Mouse (Mus musculus) lung, adult 2 months (tissue): ENCODE measurements at regions not wholly inside any gene's neighbourhood (a gene's known extent, or its start where the extent isn't known, plus 50 kb on each side); places are given as distances from the start of the nearest gene placed in this dataset.

Source experiments
- CTCF ChIP-seq: fragments of 200-500 bp; IDR thresholded peaks from 2 replicates; pipeline ENCODE4 v1.5.1; 2011; ENCODE audit warnings: mild to moderate bottlenecking, low read length, control low read depth; ENCODE audit not compliant: insufficient read depth
- POLR2A ChIP-seq: fragments of 200-500 bp; IDR thresholded peaks from 2 replicates; pipeline ENCODE4 v1.6.1; 2011; ENCODE audit warnings: low read depth, mild to moderate bottlenecking, control low read depth, low read length, borderline replicate concordance; ENCODE audit errors: extremely low read depth

- no peak for TF ChIP-seq POLR2A
- no peak for TF ChIP-seq CTCF
Measured at GRCm38 (mm10) chr8:49186853-49187252, 343.1 kb upstream of the Tenm3 start.
